Mouse (Mus musculus): ENCODE measurements at regions not wholly inside any gene's neighbourhood (a gene's known extent, or its start where the extent isn't known, plus 50 kb on each side); places are given as distances from the start of the nearest gene placed in this dataset.

DNA sequence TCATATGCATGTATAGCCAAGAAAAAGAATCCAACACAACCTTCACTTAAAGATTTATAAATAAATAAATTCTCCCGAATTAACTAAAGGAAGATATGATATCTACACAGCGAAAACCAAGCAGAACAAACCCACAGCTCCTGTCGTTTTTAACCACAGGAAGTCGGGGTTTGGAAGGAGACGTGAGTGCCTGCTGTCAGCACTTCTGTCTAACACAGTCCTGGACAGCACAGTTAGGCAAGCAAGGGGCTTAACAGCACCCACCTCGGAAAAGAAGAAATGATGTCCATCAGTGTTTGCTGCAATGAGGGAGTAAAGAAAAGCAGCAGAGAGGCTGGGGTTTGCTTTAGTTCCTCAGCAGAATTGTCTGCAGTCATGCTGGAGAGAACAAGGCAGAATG, 162.7 kb downstream of the Irs2 start:
- Histone ChIP-seq H3K4me2 (no peak overlapping the region), H3K27ac (no peak overlapping the region), H3K36me3 (no peaks in the 10 kb centered on the region), H3K9me3 (replicated peaks) (no peaks in the 10 kb centered on the region), H3K4me1 (replicated peaks) (0 out of 2 replicates have a peak, but pooled peaks cover 3% of the 10 kb centered on the region), H3K4me3 (replicated peaks) (no peak overlapping the region), H3K27me3 (no peaks in the 10 kb centered on the region), H3K9ac (no peak overlapping the region)
- 11% methylated on average over 6 of the region's 6 CpGs for WGBS (ENCODE audit: insufficient replicate concordance)
- DNase-seq, result no peak
- no peak for ATAC-seq (ENCODE audit: low read depth)

DNA sequence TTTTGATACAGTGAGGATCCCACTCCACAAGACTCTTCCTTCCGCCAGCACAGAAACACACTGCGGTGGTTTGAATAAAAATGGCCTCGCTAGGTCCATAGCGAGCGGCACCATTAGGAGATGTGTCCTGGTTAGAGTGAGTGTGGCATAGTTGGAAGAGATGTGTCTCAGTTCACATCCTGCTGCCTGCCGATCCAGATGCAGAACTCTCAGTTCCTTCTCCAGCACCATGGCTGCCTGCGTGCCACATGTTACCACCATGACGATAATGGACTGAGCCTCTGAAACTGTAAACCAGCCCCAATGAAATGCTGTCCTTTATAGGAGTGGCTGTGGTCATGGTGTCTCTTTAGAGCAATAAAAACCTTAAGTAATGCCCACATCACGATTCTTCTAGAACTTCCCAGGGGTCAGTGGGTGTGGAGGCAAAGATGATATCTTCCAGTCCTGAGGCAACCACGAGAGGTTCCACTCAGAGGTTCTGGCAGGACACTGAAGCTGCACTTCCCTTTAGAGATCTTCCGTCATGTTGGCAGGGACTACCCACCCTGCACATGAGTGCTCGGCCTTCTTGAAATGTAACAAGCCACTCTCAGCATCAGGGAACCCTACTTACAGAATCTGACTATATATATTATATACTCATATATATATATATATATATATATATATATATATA, 167.3 kb downstream of the Irs2 start:
- no peak overlapping the region for H3K4me3 ChIP-seq (replicated peaks)
- no peak overlapping the region for H3K27ac ChIP-seq
- no peak overlapping the region for H3K9ac ChIP-seq
- H3K36me3 ChIP-seq, result no peaks in the 10 kb centered on the region
- 0 out of 2 replicates have a peak, but pooled peaks cover 3% of the 10 kb centered on the region for H3K4me1 ChIP-seq (replicated peaks)
- no peak for DNase-seq
- WGBS (ENCODE audit: insufficient replicate concordance), result 68% methylated on average over 12 of the region's 12 CpGs
- ATAC-seq (ENCODE audit: low read depth), result no peak
- no peaks in the 10 kb centered on the region for H3K27me3 ChIP-seq
- no peaks in the 10 kb centered on the region for H3K9me3 ChIP-seq (replicated peaks)
- no peak overlapping the region for H3K4me2 ChIP-seq

DNA sequence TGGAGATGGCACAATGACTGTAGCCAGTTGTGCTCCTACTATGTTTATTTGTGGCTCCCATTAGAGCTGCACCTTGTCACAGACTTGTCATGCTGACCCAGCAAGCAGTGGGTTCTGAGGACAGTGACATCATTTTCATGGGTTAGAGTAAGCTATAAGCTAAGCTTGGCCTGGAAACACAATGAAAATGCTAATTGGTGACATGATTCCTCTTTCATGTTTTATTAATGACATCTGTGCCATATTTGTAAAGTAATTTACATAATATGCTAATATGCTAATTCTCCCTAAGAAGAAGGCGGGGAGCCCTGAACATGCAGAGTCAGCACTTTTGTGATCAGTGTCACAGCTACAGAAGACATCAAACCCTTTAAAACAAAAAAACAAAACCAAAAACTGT, 168.2 kb downstream of the Irs2 start:
- H3K9me3 ChIP-seq (replicated peaks), result no peaks in the 10 kb centered on the region
- ATAC-seq (ENCODE audit: low read depth), result no peak
- H3K4me2 ChIP-seq, result no peak overlapping the region
- no peak overlapping the region for H3K9ac ChIP-seq
- 87% methylated on average over 1 of the region's 1 CpGs for WGBS (ENCODE audit: insufficient replicate concordance)
- no peak for DNase-seq
- H3K27ac ChIP-seq, result no peak overlapping the region; the same call in 1 of the 2 replicates
- H3K4me3 ChIP-seq (replicated peaks), result no peak overlapping the region
- no peaks in the 10 kb centered on the region for H3K36me3 ChIP-seq
- H3K27me3 ChIP-seq, result no peaks in the 10 kb centered on the region
- no peaks in the 10 kb centered on the region for H3K4me1 ChIP-seq (replicated peaks)

DNA sequence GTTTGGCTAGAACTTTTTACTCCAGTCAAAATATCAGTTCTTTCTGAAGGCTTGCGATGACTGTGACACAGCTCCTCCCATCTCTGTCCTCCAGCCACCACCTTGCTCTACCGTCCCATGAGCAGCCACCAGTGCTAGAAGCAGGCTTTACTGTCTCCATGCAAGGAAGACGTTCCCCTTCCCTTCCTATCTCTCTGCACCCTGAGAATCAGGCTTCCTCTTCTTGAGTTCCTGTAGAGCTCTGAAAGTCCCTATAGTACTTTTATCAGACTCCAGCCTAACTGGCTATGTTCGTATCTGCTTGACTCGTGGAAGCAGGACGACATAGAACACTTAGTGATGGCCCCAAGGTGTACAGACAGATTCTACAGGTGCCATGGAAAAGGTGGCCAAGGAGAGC, 173.2 kb downstream of the Irs2 start:
- Histone ChIP-seq H3K4me3 (replicated peaks) (no peak overlapping the region), H3K27me3 (no peaks in the 10 kb centered on the region), H3K27ac (no peak overlapping the region), H3K4me2 (no peak overlapping the region), H3K9me3 (replicated peaks) (no peaks in the 10 kb centered on the region), H3K36me3 (no peaks in the 10 kb centered on the region), H3K4me1 (replicated peaks) (0 out of 2 replicates have a peak, but pooled peaks cover 2% of the 10 kb centered on the region), H3K9ac (no peak overlapping the region)
- ATAC-seq (ENCODE audit: low read depth) (no peak), DNase-seq (no peak)
- WGBS (ENCODE audit: insufficient replicate concordance), result 19% methylated on average over 6 of the region's 6 CpGs

DNA sequence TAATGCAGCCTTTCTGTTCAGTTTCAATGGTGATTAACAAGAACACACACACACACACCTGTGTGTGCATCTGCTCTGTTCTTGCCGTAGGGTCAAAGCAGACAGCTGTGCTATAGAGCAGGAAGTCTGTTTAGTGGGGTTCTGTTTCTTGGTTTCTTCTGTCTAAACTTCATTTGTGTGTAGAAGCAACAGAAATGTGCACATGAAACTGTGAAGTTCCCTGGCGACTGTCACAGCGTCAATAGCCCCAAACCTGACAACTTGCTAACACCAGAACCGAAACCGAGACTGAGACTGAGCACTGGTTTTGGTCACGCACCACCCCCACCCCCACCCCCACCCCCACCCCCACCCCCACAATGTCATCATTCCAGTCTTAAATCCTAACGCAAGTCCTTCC, 176.4 kb downstream of the Irs2 start:
- no peak for ATAC-seq (ENCODE audit: low read depth)
- 64% methylated on average over 7 of the region's 7 CpGs for WGBS (ENCODE audit: insufficient replicate concordance)
- H3K4me2 ChIP-seq, result no peak overlapping the region
- H3K27ac ChIP-seq, result no peak overlapping the region
- no peak overlapping the region for H3K4me3 ChIP-seq (replicated peaks)
- no peaks in the 10 kb centered on the region for H3K36me3 ChIP-seq
- H3K4me1 ChIP-seq (replicated peaks), result 0 out of 2 replicates have a peak, but pooled peaks cover 2% of the 10 kb centered on the region
- no peaks in the 10 kb centered on the region for H3K9me3 ChIP-seq (replicated peaks)
- H3K9ac ChIP-seq, result no peak overlapping the region
- H3K27me3 ChIP-seq, result no peaks in the 10 kb centered on the region
- no peak for DNase-seq

DNA sequence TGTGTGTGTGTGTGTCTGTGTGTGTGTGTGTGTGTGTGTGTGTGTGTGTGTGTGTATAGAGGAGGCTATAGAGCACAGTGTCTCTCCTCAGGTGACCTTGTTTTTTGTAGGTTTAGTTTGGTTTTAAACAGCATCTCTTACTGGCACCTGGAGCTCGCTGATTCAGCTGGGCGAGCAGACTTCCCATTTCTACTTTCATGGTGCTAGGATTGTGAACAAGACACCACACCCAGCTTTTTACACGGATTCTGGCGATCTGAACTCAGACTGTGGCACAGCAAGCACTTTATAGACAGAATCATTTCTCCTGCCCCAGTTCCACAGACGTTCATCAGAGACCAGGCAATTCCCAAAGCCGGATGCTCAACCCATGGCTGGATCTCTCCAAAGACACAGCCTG, 177.0 kb downstream of the Irs2 start:
- no peak for DNase-seq

DNA sequence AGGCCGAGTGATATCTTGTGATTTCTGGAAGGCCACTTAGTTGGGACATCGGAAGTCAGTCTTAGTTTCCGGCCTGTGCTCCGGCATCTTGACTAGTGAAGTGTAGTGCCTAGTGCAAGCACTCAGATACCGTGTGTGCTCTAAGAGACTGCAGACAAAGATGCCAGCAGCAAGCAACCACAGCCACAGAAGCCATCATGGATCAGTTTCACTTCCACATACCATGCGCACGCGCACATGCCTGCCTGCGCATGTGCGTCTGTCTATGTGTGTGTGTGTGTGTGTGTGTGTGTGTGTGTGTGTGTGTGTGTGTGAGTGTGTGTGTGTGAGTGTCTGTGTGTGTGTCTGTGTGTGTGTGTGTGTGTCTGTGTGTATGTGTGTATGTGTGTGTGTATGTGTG, 177.4 kb downstream of the Irs2 start:
- no peak overlapping the region for H3K4me3 ChIP-seq (replicated peaks)
- 81% methylated on average over 10 of the region's 10 CpGs for WGBS (ENCODE audit: insufficient replicate concordance)
- no peak overlapping the region for H3K4me2 ChIP-seq
- no peaks in the 10 kb centered on the region for H3K27me3 ChIP-seq
- no peak for DNase-seq
- H3K9me3 ChIP-seq (replicated peaks), result no peaks in the 10 kb centered on the region
- no peak overlapping the region for H3K9ac ChIP-seq
- no peak overlapping the region for H3K27ac ChIP-seq
- H3K36me3 ChIP-seq, result no peaks in the 10 kb centered on the region
- H3K4me1 ChIP-seq (replicated peaks), result 0 out of 2 replicates have a peak, but pooled peaks cover 2% of the 10 kb centered on the region
- no peak for ATAC-seq (ENCODE audit: low read depth)

More for the DNA sequence above, 177.0 kb downstream of the Irs2 start:
- no peak overlapping the region for H3K4me2 ChIP-seq
- no peaks in the 10 kb centered on the region for H3K9me3 ChIP-seq (replicated peaks)
- H3K4me3 ChIP-seq (replicated peaks), result no peak overlapping the region
- 63% methylated on average over 6 of the region's 6 CpGs for WGBS (ENCODE audit: insufficient replicate concordance)
- H3K27ac ChIP-seq, result no peak overlapping the region
- ATAC-seq (ENCODE audit: low read depth), result no peak
- no peak overlapping the region for H3K9ac ChIP-seq
- no peaks in the 10 kb centered on the region for H3K27me3 ChIP-seq
- H3K4me1 ChIP-seq (replicated peaks), result 0 out of 2 replicates have a peak, but pooled peaks cover 2% of the 10 kb centered on the region
- H3K36me3 ChIP-seq, result no peaks in the 10 kb centered on the region

DNA sequence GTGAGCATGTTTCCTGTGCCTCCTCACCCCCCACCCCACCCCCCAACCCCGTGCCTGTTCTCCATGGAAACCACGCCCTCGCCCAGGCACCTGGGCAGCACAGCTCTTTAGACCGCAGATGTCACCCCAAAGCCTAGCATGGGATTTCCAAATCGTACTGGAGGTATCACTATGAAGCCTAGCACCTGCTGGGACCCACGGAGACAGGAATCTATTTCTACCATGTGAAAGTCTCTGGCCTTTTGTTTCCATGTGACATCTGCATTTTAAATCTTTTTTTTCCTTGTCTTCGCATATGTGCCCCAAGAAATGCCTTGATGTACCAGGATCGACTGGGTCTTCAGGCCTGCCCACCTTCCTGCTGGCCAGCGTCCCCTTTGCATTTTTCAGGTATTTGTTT, 179.7 kb downstream of the Irs2 start:
- no peak overlapping the region for H3K9ac ChIP-seq
- no peaks in the 10 kb centered on the region for H3K27me3 ChIP-seq
- ATAC-seq (ENCODE audit: low read depth) (no peak), DNase-seq (no peak)
- H3K4me3 ChIP-seq (replicated peaks), result no peak overlapping the region
- WGBS (ENCODE audit: insufficient replicate concordance), result 26% methylated on average over 9 of the region's 9 CpGs
- 0 out of 2 replicates have a peak, but pooled peaks cover 2% of the 10 kb centered on the region for H3K4me1 ChIP-seq (replicated peaks)
- no peak overlapping the region for H3K4me2 ChIP-seq
- no peaks in the 10 kb centered on the region for H3K36me3 ChIP-seq
- H3K9me3 ChIP-seq (replicated peaks), result no peaks in the 10 kb centered on the region
- no peak overlapping the region for H3K27ac ChIP-seq

DNA sequence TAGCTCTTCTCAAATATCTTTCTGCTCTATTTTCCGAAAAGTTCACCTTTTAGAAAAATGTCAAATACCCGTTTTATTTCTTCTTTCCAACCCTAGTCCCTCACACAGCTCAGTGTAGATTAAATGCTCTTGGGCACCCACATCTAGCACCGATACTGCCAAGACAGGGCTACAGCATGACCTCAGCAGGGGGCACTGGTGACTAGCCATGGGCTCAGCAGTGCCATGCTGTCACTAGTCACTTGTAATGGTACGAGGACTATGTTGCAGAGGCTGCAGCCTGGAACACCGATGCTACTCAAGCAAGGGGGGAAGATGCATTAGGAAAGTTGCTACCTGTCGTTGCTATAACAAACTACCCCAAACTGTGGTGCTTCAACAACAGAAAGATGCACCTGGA, 180.7 kb downstream of the Irs2 start:
- Histone ChIP-seq H3K9me3 (replicated peaks) (no peaks in the 10 kb centered on the region), H3K36me3 (no peaks in the 10 kb centered on the region), H3K4me2 (no peak overlapping the region), H3K27me3 (no peaks in the 10 kb centered on the region), H3K4me1 (replicated peaks) (0 out of 2 replicates have a peak, but pooled peaks cover 2% of the 10 kb centered on the region), H3K9ac (no peak overlapping the region), H3K4me3 (replicated peaks) (no peak overlapping the region), H3K27ac (no peak overlapping the region)
- ATAC-seq (ENCODE audit: low read depth) (no peak), DNase-seq (no peak)
- 61% methylated on average over 6 of the region's 6 CpGs for WGBS (ENCODE audit: insufficient replicate concordance)

DNA sequence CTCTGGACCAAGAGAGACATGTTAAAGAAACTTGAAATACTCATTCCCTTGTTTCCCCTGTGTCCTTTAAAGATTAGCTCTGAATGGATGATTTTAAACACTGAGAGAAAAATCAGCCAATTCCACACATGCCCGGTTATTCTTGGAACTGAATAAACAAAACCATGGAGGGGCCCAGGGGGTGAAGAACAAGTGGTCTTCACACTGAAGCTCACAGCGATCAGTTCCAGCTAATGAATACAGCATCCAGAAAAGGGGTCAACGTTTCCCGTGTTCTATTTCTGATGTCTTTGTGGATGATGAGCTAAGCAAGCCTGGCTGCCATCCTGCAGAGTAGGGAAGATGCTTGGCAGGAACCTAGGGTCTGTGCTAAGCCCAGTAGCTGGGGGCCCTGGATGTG, 182.3 kb downstream of the Irs2 start:
- DNase-seq (no peak), ATAC-seq (ENCODE audit: low read depth) (no peak)
- Histone ChIP-seq H3K27ac (no peak overlapping the region), H3K9ac (no peak overlapping the region), H3K27me3 (no peaks in the 10 kb centered on the region), H3K4me2 (no peak overlapping the region), H3K4me3 (replicated peaks) (no peak overlapping the region), H3K36me3 (no peaks in the 10 kb centered on the region), H3K4me1 (replicated peaks) (no peaks in the 10 kb centered on the region), H3K9me3 (replicated peaks) (no peaks in the 10 kb centered on the region)
- WGBS (ENCODE audit: insufficient replicate concordance), result 61% methylated on average over 4 of the region's 4 CpGs

DNA sequence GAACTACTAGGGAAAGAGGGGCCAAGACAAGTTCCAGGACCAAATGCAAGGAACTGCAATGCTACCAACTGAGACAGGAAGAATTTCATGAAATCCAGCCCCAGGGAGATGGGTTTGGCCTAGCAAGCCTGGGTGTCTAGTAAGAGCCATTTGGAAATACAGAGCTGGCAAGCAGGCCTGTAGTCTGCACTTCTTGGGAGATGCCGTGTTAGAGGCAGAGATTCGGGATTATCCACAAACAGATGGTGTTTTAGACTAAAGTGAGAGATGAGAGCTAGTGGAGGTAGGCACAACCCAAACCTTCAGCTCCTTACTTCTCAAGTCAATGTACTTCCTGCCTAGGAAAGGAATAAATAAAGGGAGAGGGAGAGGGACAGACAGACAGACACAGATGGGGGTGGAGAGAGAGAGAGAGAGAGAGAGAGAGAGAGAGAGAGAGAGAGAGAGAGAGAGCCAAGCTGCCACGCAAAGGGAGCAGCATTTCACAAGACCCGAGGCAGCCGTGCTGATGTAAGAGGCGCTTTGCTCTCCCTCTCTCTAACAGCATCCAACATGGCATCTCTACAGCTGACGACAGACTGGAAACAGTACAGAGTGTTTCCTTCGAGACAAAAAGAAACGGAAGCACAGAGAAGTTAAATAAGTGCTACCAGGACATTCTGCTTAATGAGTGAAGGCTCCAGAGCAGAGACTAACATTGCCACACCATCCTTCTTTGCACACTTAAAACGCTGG, 182.9 kb downstream of the Irs2 start:
- no peak overlapping the region for H3K9ac ChIP-seq
- H3K4me1 ChIP-seq (replicated peaks), result no peaks in the 10 kb centered on the region
- no peaks in the 10 kb centered on the region for H3K9me3 ChIP-seq (replicated peaks)
- no peak overlapping the region for H3K4me2 ChIP-seq
- DNase-seq (no peak), ATAC-seq (ENCODE audit: low read depth) (no peak)
- no peak overlapping the region for H3K27ac ChIP-seq
- H3K4me3 ChIP-seq (replicated peaks), result no peak overlapping the region
- H3K27me3 ChIP-seq, result no peaks in the 10 kb centered on the region
- H3K36me3 ChIP-seq, result no peaks in the 10 kb centered on the region
- 56% methylated on average over 10 of the region's 10 CpGs for WGBS (ENCODE audit: insufficient replicate concordance)

DNA sequence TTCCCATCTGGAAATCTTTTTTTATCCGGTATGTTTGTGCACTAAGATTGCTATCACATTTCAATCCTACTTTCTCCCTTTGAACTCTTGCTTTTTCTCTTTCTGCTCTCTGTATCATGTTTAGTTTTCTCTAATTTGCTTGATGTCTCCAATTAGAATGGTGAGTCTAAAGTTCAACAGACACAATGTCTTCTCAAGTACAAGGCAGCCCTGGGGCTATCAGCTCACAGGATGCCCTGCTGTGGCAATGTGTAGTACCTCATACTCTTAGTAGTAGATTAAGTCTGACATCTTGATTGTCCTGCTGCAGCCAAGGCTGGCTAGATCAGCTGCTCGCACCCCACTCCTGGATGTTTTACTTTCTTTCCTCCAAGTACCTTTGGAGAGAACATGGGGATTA, 186.4 kb downstream of the Irs2 start:
- Histone ChIP-seq H3K27ac (no peak overlapping the region), H3K4me1 (replicated peaks) (no peaks in the 10 kb centered on the region), H3K27me3 (no peaks in the 10 kb centered on the region), H3K36me3 (no peaks in the 10 kb centered on the region), H3K9me3 (replicated peaks) (no peaks in the 10 kb centered on the region), H3K9ac (no peak overlapping the region), H3K4me2 (no peak overlapping the region), H3K4me3 (replicated peaks) (no peak overlapping the region)
- no peak for ATAC-seq (ENCODE audit: low read depth)
- DNase-seq, result no peak
- WGBS (ENCODE audit: insufficient replicate concordance), result 65% methylated on average over 2 of the region's 2 CpGs

Data from liver, embryonic 13.5 days (tissue).